Mouse (Mus musculus) forebrain, embryonic 14.5 days (tissue): Measurements from ENCODE around the gene Lrrc51. TPM values are rescaled to one million over a fixed set of nuclear protein-coding genes. Genes with fewer than 3 reads are reported as not detected.

ENCODE experiments used
- ATAC-seq: fragments of 200-750 bp; cut with Nextera tagmentation; 2 replicates; pipeline ENCODE4 v1.8.0; 2017; ENCODE audit warnings: mild to moderate bottlenecking, moderate library complexity
- DNase-seq: peaks from one replicate; pipeline ENCODE4 v3.0.0-alpha.2; 2015; ENCODE audit warnings: low spot score
- H3K27ac ChIP-seq: fragments of 300-500 bp; sonication (generic); 2 replicates; pipeline ENCODE4 v1.5.1; 2014; ENCODE audit warnings: low read depth, mild to moderate bottlenecking, control low read depth, low read length, moderate library complexity
- H3K27me3 ChIP-seq: fragments of 300-500 bp; sonication (generic); replicated peaks from 2 replicates; pipeline ENCODE4 v1.6.1; 2014; ENCODE audit warnings: low read length, control low read depth, mixed read lengths; ENCODE audit not compliant: control insufficient read depth, insufficient read depth
- H3K36me3 ChIP-seq: fragments of 300-500 bp; sonication (generic); 2 replicates; pipeline ENCODE4 v1.6.1; 2014; ENCODE audit warnings: low read length, control low read depth; ENCODE audit not compliant: control insufficient read depth, insufficient read depth
- H3K4me1 ChIP-seq: fragments of 300-500 bp; sonication (generic); 2 replicates; pipeline ENCODE4 v1.6.1; 2014; ENCODE audit warnings: antibody characterized with exemption, low read length, control low read depth; ENCODE audit not compliant: control insufficient read depth, insufficient read depth
- H3K4me2 ChIP-seq: fragments of 300-500 bp; sonication (generic); 2 replicates; pipeline ENCODE4 v1.6.1; 2014; ENCODE audit warnings: mild to moderate bottlenecking, control low read depth, low read length
- H3K4me3 ChIP-seq: fragments of 300-500 bp; sonication (generic); 2 replicates; pipeline ENCODE4 v1.5.1; 2014; ENCODE audit warnings: low read depth, low read length, control low read depth
- H3K9ac ChIP-seq: fragments of 300-500 bp; sonication (generic); 2 replicates; pipeline ENCODE4 v1.6.1; 2014; ENCODE audit warnings: mild to moderate bottlenecking, low read length, control low read depth, moderate library complexity
- H3K9me3 ChIP-seq: fragments of 300-500 bp; sonication (generic); replicated peaks from 2 replicates; pipeline ENCODE4 v1.6.1; 2016; ENCODE audit warnings: low read length, control low read depth, mixed read lengths; ENCODE audit not compliant: control insufficient read depth
- WGBS: fragments of 180-500 bp; shearing (Covaris S2); extraction: QIAGEN DNeasy Blood & Tissue Kit; methylation state at CpG from one replicate; pipeline ENCODE4 v1.1.7; 2014; 5-methylcytosine and 5-hydroxymethylcytosine counted together
- microRNA-seq: library from miRNA; unstranded; fragments of <30 nt; microRNA quantifications from one replicate; pipeline ENCODE4, GENCODE M21; 2016
- polyA plus RNA-seq: library from polyadenylated mRNA; unstranded; fragments of >200 nt; fragmentation: Nextera tagmentation; extraction: Ambion mirVana; gene quantifications from 2 replicates; pipeline ENCODE4 v1.2.1, GENCODE M21; 2014

Lrrc51 gene
- polyA plus RNA-seq, 1 experiment from 2014 or later = 12.9 TPM

DNA sequence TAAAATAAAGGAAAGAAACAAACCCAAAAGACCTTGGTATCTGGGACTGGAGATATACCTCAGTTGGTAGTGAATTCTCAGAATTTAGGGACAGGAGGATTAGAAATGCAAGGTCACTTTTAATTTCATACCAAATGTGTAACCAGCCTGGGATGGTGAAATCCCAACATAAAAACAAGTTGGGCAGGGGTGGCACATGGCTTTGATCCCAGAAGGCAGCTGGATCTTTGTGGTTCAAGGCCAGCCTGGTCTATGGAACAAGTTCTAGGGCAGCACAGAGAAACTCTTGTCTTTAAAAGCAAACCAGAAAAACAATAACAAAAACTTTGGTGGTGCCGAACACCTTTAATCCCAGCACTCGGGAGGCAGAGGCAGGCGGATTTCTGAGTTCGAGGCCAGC lies 66.2 kb downstream of the Lrrc51 start:
- no peaks in the 10 kb centered on the region for H3K4me1 ChIP-seq
- no peak overlapping the region for H3K27ac ChIP-seq
- H3K4me3 ChIP-seq = no peak overlapping the region
- ATAC-seq (no peak), DNase-seq (no peak)
- H3K4me2 ChIP-seq = no peak overlapping the region
- no peaks in the 10 kb centered on the region for H3K36me3 ChIP-seq
- no peak overlapping the region for H3K9ac ChIP-seq
- no peaks in the 10 kb centered on the region for H3K9me3 ChIP-seq
- no peaks in the 10 kb centered on the region for H3K27me3 ChIP-seq
- 94% methylated on average over 4 of the region's 4 CpGs for WGBS

DNA sequence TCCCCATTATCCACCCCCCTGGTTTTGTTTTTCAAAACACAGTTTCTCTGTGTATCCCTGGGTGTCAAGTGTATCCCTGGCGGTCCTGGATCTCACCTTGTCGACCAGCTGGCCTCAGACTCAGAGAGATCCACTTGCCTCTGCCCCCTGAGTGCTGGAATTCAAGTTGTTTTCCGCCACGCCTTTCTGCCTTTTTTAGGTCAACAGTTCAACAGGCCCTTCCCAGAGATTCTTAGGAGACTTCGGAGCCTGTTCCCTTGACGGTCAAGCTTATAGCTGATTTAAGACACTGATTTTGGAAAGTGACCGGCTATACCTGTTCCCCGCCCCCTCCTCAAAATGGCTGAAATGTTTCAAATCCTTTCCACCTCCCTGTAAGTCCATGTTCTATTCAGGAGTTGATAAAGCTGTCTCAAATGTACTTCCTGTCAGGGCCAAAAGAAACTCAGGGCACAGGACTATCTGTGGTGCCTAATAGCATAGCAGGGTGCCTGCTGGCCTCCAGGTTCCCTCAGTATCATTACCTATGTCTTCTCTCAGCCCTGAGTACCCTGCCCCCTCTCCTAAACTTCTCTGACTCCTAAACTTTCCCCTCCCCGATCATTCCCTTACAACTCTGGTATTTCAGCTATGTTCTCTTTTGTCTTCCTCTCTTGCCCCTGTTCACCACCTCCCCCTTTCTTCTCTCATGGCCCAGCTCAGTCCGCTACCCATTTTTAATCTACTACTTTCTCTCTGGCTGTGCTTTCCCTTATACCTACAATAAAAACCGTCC lies 67.0 kb downstream of the Lrrc51 start:
- Histone ChIP-seq H3K9me3 (no peaks in the 10 kb centered on the region), H3K4me3 (no peak overlapping the region), H3K4me2 (no peak overlapping the region), H3K4me1 (no peaks in the 10 kb centered on the region), H3K9ac (no peak overlapping the region), H3K27me3 (no peaks in the 10 kb centered on the region), H3K27ac (no peak overlapping the region), H3K36me3 (no peaks in the 10 kb centered on the region)
- DNase-seq (no peak), ATAC-seq (no peak)
- 75% methylated on average over 11 of the region's 11 CpGs for WGBS

DNA sequence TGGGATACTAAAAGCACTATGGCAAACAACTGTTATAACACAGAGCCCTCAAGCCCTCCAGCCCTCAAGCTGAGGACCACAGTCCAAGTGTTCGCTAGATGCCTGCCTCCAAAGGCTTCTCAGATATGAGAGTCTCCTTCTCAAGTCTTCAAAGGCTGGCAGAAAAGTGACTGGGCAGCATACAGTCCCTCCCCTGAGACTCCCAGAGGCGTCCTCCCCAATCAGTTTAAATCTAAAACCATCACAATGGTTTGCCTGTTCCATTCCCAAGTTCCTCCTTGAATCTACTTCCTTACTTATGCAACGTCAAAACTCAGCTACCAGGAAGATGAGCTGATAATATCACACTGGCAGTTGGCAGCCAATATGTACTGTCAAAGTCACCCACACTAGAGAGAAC lies 70.3 kb downstream of the Lrrc51 start, which contains the start of gene Anapc15:
TSS of gene Anapc15 (plus strand) at position 301 of the 400 bp plus-strand sequence.
- Histone ChIP-seq H3K9ac (no peak within 1 kb of the TSS), H3K4me2 (no peak within 1 kb of the TSS), H3K4me1 (no peaks in the 10 kb centered on the region), H3K4me3 (no peak within 1 kb of the TSS), H3K27me3 (no peaks in the 10 kb centered on the region), H3K27ac (no peak within 1 kb of the TSS), H3K36me3 (no peaks in the 10 kb centered on the region), H3K9me3 (no peaks in the 10 kb centered on the region)
- ATAC-seq (no peak), DNase-seq (no peak)
- WGBS = 84% methylated on average over 3 of the region's 3 CpGs

Small RNA genes within 50 kb of the gene (microRNA-seq; reads per million reads assigned to microRNA genes)
- gene Gm22655 = not detected

Other genes starting within 250 kb of the Lrrc51 start
- gene Phox2a, start 115.6 kb downstream of the Lrrc51 start, polyA plus RNA-seq = not detected in 2 replicates
- 8.2 and 15.3 TPM in 2 replicates for gene Inppl1, start 95.7 kb downstream of the Lrrc51 start, polyA plus RNA-seq
- gene Folr2, start 76.7 kb downstream of the Lrrc51 start, polyA plus RNA-seq = 1.1 and 1.8 TPM in 2 replicates
- 75.0 and 87.6 TPM in 2 replicates for gene Anapc15, start 70.2 kb downstream of the Lrrc51 start, polyA plus RNA-seq
- 26.1 and 30.6 TPM in 2 replicates for gene Folr1, start 63.1 kb downstream of the Lrrc51 start, polyA plus RNA-seq
- gene Lamtor1, start 28.0 kb downstream of the Lrrc51 start, polyA plus RNA-seq = 181 and 201 TPM in 2 replicates
- 0.18 and 0.36 TPM in 2 replicates for gene Tomt, start 27.5 kb downstream of the Lrrc51 start, polyA plus RNA-seq
- gene Numa1, start 216 bp upstream of the Lrrc51 start, polyA plus RNA-seq = 72.4 and 74.4 TPM in 2 replicates
- gene Il18bp, start 84.8 kb upstream of the Lrrc51 start, polyA plus RNA-seq = 2.0 and 2.9 TPM in 2 replicates
- gene Rnf121, start 131.6 kb upstream of the Lrrc51 start, polyA plus RNA-seq = 33.9 and 35.2 TPM in 2 replicates
- gene Xndc1, start 131.6 kb upstream of the Lrrc51 start, polyA plus RNA-seq = 19.0 and 23.5 TPM in 2 replicates
- 0.99 and 1.3 TPM in 2 replicates for gene Xntrpc, start 131.8 kb upstream of the Lrrc51 start, polyA plus RNA-seq
- not detected in 2 replicates for gene Trpc2, start 149.2 kb upstream of the Lrrc51 start, polyA plus RNA-seq
- gene Art1, start 167.8 kb upstream of the Lrrc51 start, polyA plus RNA-seq = 0.30 and 0.56 TPM in 2 replicates
- gene Art5, start 175.6 kb upstream of the Lrrc51 start, polyA plus RNA-seq = 0.98 and 1.0 TPM in 2 replicates
- not detected in 2 replicates for gene Chrna10, start 182.9 kb upstream of the Lrrc51 start, polyA plus RNA-seq